Mouse (Mus musculus) neural tube, embryonic 14.5 days (tissue): Measurements from ENCODE around the gene Cited4. TPM values are rescaled to one million over a fixed set of nuclear protein-coding genes. Genes with fewer than 3 reads are reported as not detected.

Experiments used
- ATAC-seq: fragments of 200-750 bp; cut with Nextera tagmentation; 2 replicates; pipeline ENCODE4 v1.8.0; 2017; ENCODE audit warnings: low read depth, mild to moderate bottlenecking, moderate TSS enrichment, moderate library complexity
- H3K27ac ChIP-seq: fragments of 300-500 bp; sonication (generic); 2 replicates; pipeline ENCODE4 v1.5.1; 2014; ENCODE audit warnings: low read depth, mild to moderate bottlenecking, control low read depth, low read length, moderate library complexity, mixed read lengths
- H3K27me3 ChIP-seq: fragments of 300-500 bp; sonication (generic); 2 replicates; pipeline ENCODE4 v1.6.1; 2014; ENCODE audit warnings: low read length; ENCODE audit not compliant: control insufficient read depth, insufficient read depth
- H3K36me3 ChIP-seq: fragments of 300-500 bp; sonication (generic); 2 replicates; pipeline ENCODE4 v1.6.1; 2014; ENCODE audit warnings: low read length, mixed read lengths; ENCODE audit not compliant: control insufficient read depth, insufficient read depth
- H3K4me1 ChIP-seq: fragments of 300-500 bp; sonication (generic); 2 replicates; pipeline ENCODE4 v1.6.1; 2014; ENCODE audit warnings: low read length; ENCODE audit not compliant: control insufficient read depth, insufficient read depth
- H3K4me2 ChIP-seq: fragments of 300-500 bp; sonication (generic); 2 replicates; pipeline ENCODE4 v1.6.1; 2014; ENCODE audit warnings: mild to moderate bottlenecking, low read depth, low read length, control low read depth
- H3K4me3 ChIP-seq: fragments of 300-500 bp; sonication (generic); 2 replicates; pipeline ENCODE4 v1.5.1; 2014; ENCODE audit warnings: low read depth, low read length, control low read depth, mixed read lengths
- H3K9ac ChIP-seq: fragments of 300-500 bp; sonication (generic); replicated peaks from 2 replicates; pipeline ENCODE4 v1.6.1; 2014; ENCODE audit warnings: low read depth, mild to moderate bottlenecking, control low read depth, low read length, mixed read lengths
- H3K9me3 ChIP-seq: fragments of 300-500 bp; sonication (generic); 2 replicates; pipeline ENCODE4 v1.6.1; 2016; ENCODE audit warnings: low read length; ENCODE audit not compliant: control insufficient read depth
- WGBS: fragments of 180-500 bp; shearing (Covaris S2); extraction: QIAGEN DNeasy Blood & Tissue Kit; methylation state at CpG from one replicate; pipeline ENCODE4 v1.1.7; 2014; 5-methylcytosine and 5-hydroxymethylcytosine counted together
- polyA plus RNA-seq: library from polyadenylated mRNA; unstranded; fragments of >200 nt; fragmentation: Nextera tagmentation; extraction: Ambion mirVana; gene quantifications from 2 replicates; pipeline ENCODE4 v1.2.1, GENCODE M21; 2014

Gene Cited4
- polyA plus RNA-seq, 1 experiment from 2014 or later, result 1.4 TPM

GRCm38 (mm10) chr4:120650208-120650592 lies 16.2 kb upstream of the Cited4 start:
- WGBS, result 23% methylated on average over 7 of the region's 7 CpGs
- peak overlapping the region; percentile 70 for H3K9ac ChIP-seq
- ATAC-seq, result no peak
- no peak overlapping the region for H3K27ac ChIP-seq
- H3K4me1 ChIP-seq, result 0 out of 2 replicates have a peak, but pooled peaks cover 6% of the 10 kb centered on the region
- H3K27me3 ChIP-seq, result no peaks in the 10 kb centered on the region; the same call in 1 of the 2 replicates
- H3K9me3 ChIP-seq, result no peaks in the 10 kb centered on the region
- peak overlapping the region; percentile 91 for H3K4me2 ChIP-seq
- H3K4me3 ChIP-seq, result peak overlapping the region; percentile 49
- H3K36me3 ChIP-seq, result no peaks in the 10 kb centered on the region

- WGBS, result 63% methylated on average over 8 of the region's 8 CpGs
- no peak overlapping the region for H3K4me2 ChIP-seq
These were observed 10.5 kb upstream of the Cited4 start for GRCm38 (mm10) chr4:120655898-120656297.

GRCm38 (mm10) chr4:120660485-120660884 lies 5.9 kb upstream of the Cited4 start:
- no peak for ATAC-seq
- Histone ChIP-seq H3K9ac (no peak overlapping the region), H3K4me2 (no peak overlapping the region), H3K9me3 (no peaks in the 10 kb centered on the region), H3K4me1 (no peaks in the 10 kb centered on the region), H3K4me3 (no peak overlapping the region), H3K27ac (no peak overlapping the region), H3K27me3 (no peaks in the 10 kb centered on the region), H3K36me3 (no peaks in the 10 kb centered on the region)
- 66% methylated on average over 4 of the region's 4 CpGs for WGBS

More at GRCm38 (mm10) chr4:120655898-120656297, 10.5 kb upstream of the Cited4 start:
- no peaks in the 10 kb centered on the region for H3K36me3 ChIP-seq
- no peak for ATAC-seq
- no peak overlapping the region for H3K4me3 ChIP-seq
- no peaks in the 10 kb centered on the region for H3K27me3 ChIP-seq
- H3K27ac ChIP-seq, result no peak overlapping the region
- no peaks in the 10 kb centered on the region for H3K4me1 ChIP-seq
- no peaks in the 10 kb centered on the region for H3K9me3 ChIP-seq
- no peak overlapping the region for H3K9ac ChIP-seq

GRCm38 (mm10) chr4:120664601-120665000 lies 1.8 kb upstream of the Cited4 start:
- Histone ChIP-seq H3K4me2 (no peak overlapping the region), H3K4me1 (peaks cover 10% of the 10 kb centered on the region; the same call in 1 of the 2 replicates), H3K36me3 (no peaks in the 10 kb centered on the region), H3K9ac (no peak overlapping the region), H3K9me3 (no peaks in the 10 kb centered on the region), H3K4me3 (no peak overlapping the region), H3K27me3 (peaks cover 9% of the 10 kb centered on the region), H3K27ac (no peak overlapping the region)
- ATAC-seq, result no peak
- WGBS, result 77% methylated on average over 2 of the region's 2 CpGs

GRCm38 (mm10) chr4:120665144-120665700 lies 1.1 kb upstream of the Cited4 start:
- H3K4me3 ChIP-seq, result no peak overlapping the region
- 30% methylated on average over 4 of the region's 4 CpGs for WGBS
- H3K9ac ChIP-seq, result no peak overlapping the region
- H3K27ac ChIP-seq, result no peak overlapping the region
- H3K36me3 ChIP-seq, result no peaks in the 10 kb centered on the region
- peaks cover 10% of the 10 kb centered on the region; the same call in 1 of the 2 replicates for H3K4me1 ChIP-seq
- H3K4me2 ChIP-seq, result no peak overlapping the region
- no peaks in the 10 kb centered on the region for H3K9me3 ChIP-seq
- no peak for ATAC-seq
- peaks cover 9% of the 10 kb centered on the region for H3K27me3 ChIP-seq

- no peaks in the 10 kb centered on the region for H3K36me3 ChIP-seq
- peaks cover 10% of the 10 kb centered on the region; the same call in 1 of the 2 replicates for H3K4me1 ChIP-seq
- no peak overlapping the region for H3K27ac ChIP-seq
- ATAC-seq, result peak; percentile 70; the same call in 1 of the 2 replicates
- peak overlapping the region; percentile 100; the same call in 1 of the 2 replicates for H3K4me2 ChIP-seq
- H3K4me3 ChIP-seq, result no peak overlapping the region
- H3K9me3 ChIP-seq, result no peaks in the 10 kb centered on the region
- no peak overlapping the region for H3K9ac ChIP-seq
- 7% methylated on average over 7 of the region's 7 CpGs for WGBS
- peaks cover 9% of the 10 kb centered on the region for H3K27me3 ChIP-seq
These were observed 590 bp upstream of the Cited4 start for GRCm38 (mm10) chr4:120665782-120666181.

- no peaks in the 10 kb centered on the region for H3K9me3 ChIP-seq
- peak overlapping the region; percentile 44 for H3K4me3 ChIP-seq
- no peaks in the 10 kb centered on the region for H3K36me3 ChIP-seq
- WGBS, result 0% methylated on average over 29 of the region's 50 CpGs
- H3K4me1 ChIP-seq, result peaks cover 10% of the 10 kb centered on the region; the same call in 1 of the 2 replicates
- no peak overlapping the region for H3K27ac ChIP-seq
- H3K9ac ChIP-seq, result peak overlapping the region; percentile 57
- H3K27me3 ChIP-seq, result peaks cover 9% of the 10 kb centered on the region
- peak; percentile 48 for ATAC-seq
- peak overlapping the region; percentile 100 for H3K4me2 ChIP-seq
These were observed 701 bp downstream of the Cited4 start for GRCm38 (mm10) chr4:120667045-120667501.

GRCm38 (mm10) chr4:120667555-120667954 lies 1.2 kb downstream of the Cited4 start:
- WGBS, result 11% methylated on average over 10 of the region's 10 CpGs
- no peaks in the 10 kb centered on the region for H3K36me3 ChIP-seq
- ATAC-seq, result no peak
- H3K4me1 ChIP-seq, result peaks cover 10% of the 10 kb centered on the region; the same call in 1 of the 2 replicates
- no peak overlapping the region for H3K27ac ChIP-seq
- H3K4me3 ChIP-seq, result peak overlapping the region; percentile 44
- peak overlapping the region; percentile 57 for H3K9ac ChIP-seq
- H3K27me3 ChIP-seq, result peaks cover 9% of the 10 kb centered on the region
- H3K4me2 ChIP-seq, result peak overlapping the region; percentile 100
- H3K9me3 ChIP-seq, result no peaks in the 10 kb centered on the region

- no peak overlapping the region for H3K27ac ChIP-seq
- H3K9ac ChIP-seq, result no peak overlapping the region
- peaks cover 9% of the 10 kb centered on the region for H3K27me3 ChIP-seq
- H3K9me3 ChIP-seq, result no peaks in the 10 kb centered on the region
- 93% methylated on average over 4 of the region's 4 CpGs for WGBS
- H3K4me1 ChIP-seq, result peaks cover 10% of the 10 kb centered on the region; the same call in 1 of the 2 replicates
- H3K4me3 ChIP-seq, result no peak overlapping the region
- no peaks in the 10 kb centered on the region for H3K36me3 ChIP-seq
- ATAC-seq, result no peak
- H3K4me2 ChIP-seq, result no peak overlapping the region
These were observed 2.2 kb downstream of the Cited4 start for GRCm38 (mm10) chr4:120668551-120668950.
